Mouse (Mus musculus) lung, postnatal 10 days (tissue): ENCODE measurements around the gene Slc25a18.
"Not testable (repeated sequence)": the region's sequence is repeated elsewhere in the genome, so short reads cannot be mapped to it uniquely, and the experiment has no call there.

Source experiments
- DNase-seq: peaks from one replicate; pipeline ENCODE4 v3.0.0; 2021

The Slc25a18 gene

GRCm38 (mm10) chr6:120798905-120799304 lies 25.5 kb downstream of the Slc25a18 start:
- DNase-seq = no peak

GRCm38 (mm10) chr6:120799581-120800041 lies 26.2 kb downstream of the Slc25a18 start:
- no peak for DNase-seq

GRCm38 (mm10) chr6:120806999-120807737 lies 33.8 kb downstream of the Slc25a18 start:
- no peak for DNase-seq

GRCm38 (mm10) chr6:120807738-120808081 lies 34.3 kb downstream of the Slc25a18 start:
- DNase-seq = no peak

GRCm38 (mm10) chr6:120811999-120812398 lies 38.6 kb downstream of the Slc25a18 start:
- not testable (repeated sequence) for DNase-seq

- DNase-seq = no peak
Observed at GRCm38 (mm10) chr6:120819294-120819693, 45.9 kb downstream of the Slc25a18 start.

- peak; percentile 6 for DNase-seq
Observed at GRCm38 (mm10) chr6:120820144-120820543, 46.8 kb downstream of the Slc25a18 start.

DNA sequence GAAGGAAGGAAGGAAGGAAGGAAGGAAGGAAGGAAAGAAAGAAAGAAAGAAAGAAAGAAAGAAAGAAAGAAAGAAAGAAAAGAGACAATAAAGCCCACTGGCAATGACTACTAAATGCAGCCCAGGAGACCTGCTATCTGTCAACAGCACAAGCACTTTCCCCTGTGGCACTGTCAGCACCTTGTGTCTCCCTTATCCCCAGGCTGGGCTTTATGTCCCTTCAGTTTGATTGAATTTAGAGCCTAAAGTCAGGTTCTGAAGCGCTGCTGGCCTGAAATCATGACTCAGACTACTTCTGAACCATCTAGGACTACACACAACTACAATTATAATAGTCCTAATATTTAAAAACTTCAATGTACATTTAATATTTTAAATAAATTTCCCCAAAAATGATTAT lies 47.6 kb downstream of the Slc25a18 start:
- DNase-seq = no peak

GRCm38 (mm10) chr6:120821715-120822114 lies 48.3 kb downstream of the Slc25a18 start:
- DNase-seq = no peak

DNA sequence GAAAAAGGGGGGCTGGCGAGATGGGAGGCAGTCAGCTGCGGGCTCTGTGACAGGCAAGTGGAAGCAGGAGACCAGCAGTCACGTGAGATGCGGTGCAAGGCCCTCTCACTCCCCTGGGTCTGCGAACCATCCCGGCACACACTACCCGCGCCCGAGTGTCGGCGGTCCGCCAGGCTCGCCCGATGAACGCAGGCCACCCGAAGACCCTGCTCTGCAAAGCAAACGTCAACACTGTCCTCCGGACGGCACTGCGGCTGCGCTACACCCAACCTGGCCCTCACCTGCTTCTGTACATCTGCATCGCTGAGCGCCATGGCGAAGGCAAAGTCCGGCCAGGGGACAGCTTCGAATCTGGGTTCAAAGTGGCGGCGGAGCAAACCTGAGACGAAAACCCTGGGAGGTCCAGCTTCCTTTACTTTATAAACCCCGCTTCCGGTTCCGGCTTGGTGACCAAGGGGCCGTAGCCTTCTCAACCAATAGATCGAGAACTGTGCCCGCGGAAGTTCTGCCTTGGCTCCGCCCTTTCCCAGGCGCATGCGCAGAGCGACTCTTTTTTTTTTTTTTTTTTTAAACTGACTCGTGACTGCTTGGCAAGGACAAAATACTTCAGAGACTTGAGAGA lies 49.0 kb downstream of the Slc25a18 start, which contains the start of gene Atp6v1e1:
Gene Atp6v1e1, minus strand, starts transcription at position 487 of the 622 bp plus-strand sequence.
- peak; percentile 97 for DNase-seq

DNA sequence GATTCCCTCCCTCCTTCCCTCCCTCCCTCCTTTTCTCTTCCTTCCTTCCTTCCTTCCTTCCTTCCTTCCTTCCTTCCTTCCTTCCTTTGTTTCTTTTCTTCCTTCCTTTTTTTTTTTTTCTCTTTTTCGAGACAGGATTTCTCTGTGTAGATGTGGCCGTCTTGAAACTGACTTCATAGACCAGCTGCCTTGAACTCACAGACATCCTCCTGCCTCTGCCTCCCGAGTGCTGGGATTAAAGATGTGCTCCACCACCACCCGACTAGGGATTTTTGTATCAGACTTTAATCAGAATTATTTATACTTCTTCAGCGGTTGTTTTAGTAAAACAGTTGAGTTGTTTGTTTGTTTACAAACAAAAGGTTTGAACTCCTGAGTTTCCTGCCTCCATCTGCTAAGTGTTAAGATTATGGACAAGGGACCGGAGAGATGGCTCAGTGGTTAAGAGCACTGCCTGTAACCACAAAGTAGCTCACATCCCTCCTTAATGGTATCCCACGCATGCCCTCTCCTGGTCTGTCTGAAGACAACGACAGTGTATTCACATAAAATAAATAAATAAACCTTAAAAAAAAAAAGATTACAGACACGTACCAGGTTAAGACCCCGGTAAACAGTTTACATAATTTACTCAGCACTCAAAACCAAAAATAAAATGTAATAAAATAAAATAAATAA lies 49.7 kb downstream of the Slc25a18 start:
- DNase-seq = peak; percentile 31

DNA sequence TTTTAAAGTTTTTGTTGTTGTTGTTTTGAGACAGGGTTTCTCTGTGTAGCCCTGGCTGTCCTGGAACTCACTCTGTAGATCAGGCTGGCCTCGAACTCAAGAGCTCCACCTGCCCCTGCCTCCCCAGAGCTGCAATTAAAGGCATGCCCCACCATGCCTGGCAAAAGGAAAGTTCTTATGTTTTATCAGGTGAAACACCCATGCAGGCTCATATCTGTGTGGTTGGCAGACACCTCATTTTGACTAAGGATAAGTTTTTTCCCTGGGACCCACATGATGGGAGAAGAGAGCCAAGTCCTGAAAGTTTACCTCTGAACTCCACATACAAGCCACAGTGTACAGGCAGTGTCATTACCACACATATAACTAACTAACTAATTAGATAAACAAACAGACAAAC lies 56.7 kb downstream of the Slc25a18 start:
- no peak for DNase-seq

- no peak for DNase-seq
Observed at GRCm38 (mm10) chr6:120830866-120831608, 57.7 kb downstream of the Slc25a18 start.

DNA sequence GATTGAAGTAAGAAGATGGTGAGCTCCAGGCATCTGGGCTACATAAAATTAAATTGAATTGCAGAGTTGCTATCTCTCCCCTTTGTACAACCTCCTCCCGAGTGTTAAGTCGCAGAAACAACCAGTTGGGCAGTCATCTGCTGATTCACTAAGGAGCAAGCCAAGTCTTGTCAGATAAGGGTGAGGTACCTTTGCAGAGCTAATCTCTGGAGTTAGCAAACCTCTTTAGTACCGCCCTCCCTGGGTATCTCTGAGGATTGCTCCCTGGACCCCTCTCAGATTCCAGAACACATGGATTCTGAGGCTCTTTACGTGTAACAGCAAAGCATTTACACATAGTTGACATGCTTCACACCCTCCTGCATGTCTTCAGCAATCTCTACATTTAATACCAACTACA lies 58.7 kb downstream of the Slc25a18 start:
- no peak for DNase-seq

DNA sequence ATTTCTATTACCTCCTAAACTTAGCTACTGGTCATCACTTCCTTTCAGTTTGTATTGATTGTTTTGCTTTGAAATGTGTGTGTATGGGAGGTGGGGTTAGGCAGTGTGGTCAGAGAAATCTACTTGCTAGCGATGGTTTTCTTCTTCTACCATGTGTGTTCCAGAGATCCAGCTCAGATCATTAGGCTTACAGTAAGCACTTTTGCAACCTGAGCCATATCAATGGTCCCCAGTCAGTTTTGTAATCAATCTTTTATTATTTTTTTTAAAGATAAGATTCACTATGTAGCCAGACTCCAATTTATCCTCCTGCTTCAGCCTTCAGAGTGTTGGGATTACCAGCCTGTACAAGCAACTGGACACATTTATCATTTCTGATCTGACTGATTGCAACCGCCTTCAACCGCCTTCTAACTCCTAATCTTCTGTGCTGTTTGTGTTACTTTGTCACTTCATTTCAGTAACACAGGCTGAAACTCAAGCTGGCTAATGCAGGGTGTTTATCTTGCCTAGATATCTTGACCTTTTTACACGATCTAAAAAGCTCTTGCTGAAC lies 61.5 kb downstream of the Slc25a18 start:
- no peak for DNase-seq

DNA sequence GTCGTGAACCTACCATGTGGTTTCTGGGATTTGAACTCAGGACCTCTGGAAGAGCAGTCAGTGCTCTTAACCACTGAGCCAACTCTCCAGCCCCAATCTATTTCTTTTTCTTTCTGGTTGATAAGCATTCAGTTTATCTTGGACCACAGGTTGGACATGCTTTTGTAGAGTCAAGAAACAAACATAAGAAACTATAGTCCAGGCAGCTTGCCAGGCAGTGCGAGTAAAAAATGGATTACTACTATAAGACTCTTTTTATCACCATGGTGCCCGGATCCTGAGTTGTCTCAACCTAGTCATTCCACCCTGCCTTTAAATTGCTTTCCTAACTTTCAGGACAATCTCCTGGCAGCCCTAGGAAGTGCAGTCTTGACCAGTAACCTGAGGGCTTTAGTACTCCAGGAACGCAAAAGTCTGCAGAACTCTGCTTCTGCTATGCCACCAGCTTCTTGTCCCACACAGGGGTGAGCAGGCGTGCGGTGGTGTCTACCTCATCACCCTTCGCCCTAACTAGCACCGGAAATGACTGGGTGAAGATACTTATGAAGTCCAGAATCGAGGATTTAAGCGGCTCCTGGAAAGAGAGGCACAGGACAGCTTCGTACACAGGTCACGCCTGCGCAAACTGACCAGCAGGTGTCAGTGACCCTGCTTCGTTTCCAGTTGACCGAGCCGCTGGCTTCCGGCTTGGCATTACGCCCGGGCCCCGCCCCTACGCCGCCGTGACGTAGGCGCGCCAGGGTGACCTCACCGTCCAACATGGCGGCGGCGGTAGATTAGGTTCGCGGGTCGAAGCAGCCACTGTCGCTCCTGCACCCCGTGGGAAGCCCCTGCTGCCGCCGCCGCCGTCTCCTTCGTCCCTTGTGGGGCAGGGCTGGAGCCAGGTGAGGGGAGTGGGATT lies 62.3 kb downstream of the Slc25a18 start, which contains the start of gene Bcl2l13:
Gene Bcl2l13, plus strand, starts transcription at position 739 of the 901 bp plus-strand sequence.
- peak; percentile 97 for DNase-seq

GRCm38 (mm10) chr6:120836389-120837151 lies 63.2 kb downstream of the Slc25a18 start:
- no peak for DNase-seq

GRCm38 (mm10) chr6:120837152-120837530 lies 63.8 kb downstream of the Slc25a18 start:
- DNase-seq = no peak

GRCm38 (mm10) chr6:120840258-120840657 lies 66.9 kb downstream of the Slc25a18 start:
- DNase-seq = no peak

DNA sequence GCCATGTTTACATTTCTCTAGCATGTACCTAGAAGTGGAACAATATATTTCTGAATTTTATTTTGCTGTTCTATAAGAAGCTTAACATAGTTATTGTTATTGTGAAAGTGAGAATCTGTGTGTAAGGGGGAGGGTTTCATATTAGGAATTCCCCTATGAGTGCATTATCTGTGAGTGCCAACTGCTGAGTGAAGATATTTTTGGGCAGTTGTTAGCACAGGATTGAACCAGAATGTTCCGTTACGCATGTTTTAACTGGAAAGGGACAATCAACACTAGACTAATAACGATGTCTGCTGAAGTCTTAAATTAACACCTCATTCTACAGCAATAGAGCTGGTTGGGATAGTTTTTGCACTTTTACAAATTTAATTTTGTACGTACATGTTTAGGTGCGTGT lies 68.4 kb downstream of the Slc25a18 start:
- DNase-seq = no peak
